Mouse (Mus musculus): ENCODE data around the gene LTO1. TPM values are rescaled to one million over a fixed set of nuclear protein-coding genes. Genes with fewer than 3 reads are reported as not detected.
A peak's percentile ranks its signal among the peaks of the same experiment; 100 is the strongest.

LTO1 gene
- polyA plus RNA-seq, 1 experiment, result 32.7 TPM

GRCm38 (mm10) chr7:144958509-144959395, 43.9 kb downstream of the LTO1 start:
- Histone ChIP-seq H3K4me1 (ENCODE audit: control insufficient read depth, insufficient read depth, low read length) (no peaks in the 10 kb centered on the region; the same call in 1 of the 2 replicates), H3K4me3 (ENCODE audit: control insufficient read depth, low read depth, low read length) (no peak overlapping the region), H3K27me3 (ENCODE audit: control insufficient read depth, insufficient read depth, low read length) (no peaks in the 10 kb centered on the region), H3K27ac (ENCODE audit: control insufficient read depth, insufficient read depth, low read depth, low read length) (no peak overlapping the region), H3K36me3 (ENCODE audit: control insufficient read depth, insufficient read depth, low read length) (no peaks in the 10 kb centered on the region)
- TF ChIP-seq CTCF (IDR thresholded peaks at IDR 0.05; ENCODE audit: control insufficient read depth, insufficient read depth, insufficient replicate concordance, low read depth, low read length) (no peak), POLR2A (IDR thresholded peaks at IDR 0.05; ENCODE audit: control insufficient read depth, low read depth, low read length) (no peak)

GRCm38 (mm10) chr7:144963911-144964310, 49.0 kb downstream of the LTO1 start:
- Histone ChIP-seq H3K4me3 (ENCODE audit: control insufficient read depth, low read depth, low read length) (no peak overlapping the region), H3K27me3 (ENCODE audit: control insufficient read depth, insufficient read depth, low read length) (no peaks in the 10 kb centered on the region), H3K4me1 (ENCODE audit: control insufficient read depth, insufficient read depth, low read length) (peaks cover 4% of the 10 kb centered on the region), H3K27ac (ENCODE audit: control insufficient read depth, insufficient read depth, low read depth, low read length) (no peak overlapping the region), H3K36me3 (ENCODE audit: control insufficient read depth, insufficient read depth, low read length) (no peaks in the 10 kb centered on the region)
- TF ChIP-seq POLR2A (IDR thresholded peaks at IDR 0.05; ENCODE audit: control insufficient read depth, low read depth, low read length) (no peak), CTCF (IDR thresholded peaks at IDR 0.05; ENCODE audit: control insufficient read depth, insufficient read depth, insufficient replicate concordance, low read depth, low read length) (no peak)

- H3K4me3 ChIP-seq (ENCODE audit: control insufficient read depth, low read depth, low read length), result no peak overlapping the region
- no peaks in the 10 kb centered on the region for H3K36me3 ChIP-seq (ENCODE audit: control insufficient read depth, insufficient read depth, low read length)
- no peak overlapping the region for H3K27ac ChIP-seq (ENCODE audit: control insufficient read depth, insufficient read depth, low read depth, low read length)
- H3K27me3 ChIP-seq (ENCODE audit: control insufficient read depth, insufficient read depth, low read length), result no peaks in the 10 kb centered on the region
- no peak for TF ChIP-seq POLR2A (IDR thresholded peaks at IDR 0.05; ENCODE audit: control insufficient read depth, low read depth, low read length)
- TF ChIP-seq CTCF (IDR thresholded peaks at IDR 0.05; ENCODE audit: control insufficient read depth, insufficient read depth, insufficient replicate concordance, low read depth, low read length), result no peak
- H3K4me1 ChIP-seq (ENCODE audit: control insufficient read depth, insufficient read depth, low read length), result peaks cover 4% of the 10 kb centered on the region
Measured at GRCm38 (mm10) chr7:144964316-144964715, 49.4 kb downstream of the LTO1 start.

- H3K4me3 ChIP-seq (ENCODE audit: control insufficient read depth, low read depth, low read length), result no peak overlapping the region
- peaks cover 4% of the 10 kb centered on the region for H3K4me1 ChIP-seq (ENCODE audit: control insufficient read depth, insufficient read depth, low read length)
- H3K36me3 ChIP-seq (ENCODE audit: control insufficient read depth, insufficient read depth, low read length), result no peaks in the 10 kb centered on the region
- no peaks in the 10 kb centered on the region for H3K27me3 ChIP-seq (ENCODE audit: control insufficient read depth, insufficient read depth, low read length)
- no peak for TF ChIP-seq CTCF (IDR thresholded peaks at IDR 0.05; ENCODE audit: control insufficient read depth, insufficient read depth, insufficient replicate concordance, low read depth, low read length)
- H3K27ac ChIP-seq (ENCODE audit: control insufficient read depth, insufficient read depth, low read depth, low read length), result no peak overlapping the region
Measured at GRCm38 (mm10) chr7:144965893-144966292, 51.0 kb downstream of the LTO1 start.

GRCm38 (mm10) chr7:144970997-144971768, 56.3 kb downstream of the LTO1 start:
- TF ChIP-seq POLR2A (IDR thresholded peaks at IDR 0.05; ENCODE audit: control insufficient read depth, low read depth, low read length) (no peak), CTCF (IDR thresholded peaks at IDR 0.05; ENCODE audit: control insufficient read depth, insufficient read depth, insufficient replicate concordance, low read depth, low read length) (0 out of 2 replicates have a peak, but pooled peaks have one; percentile 5)
- Histone ChIP-seq H3K27ac (ENCODE audit: control insufficient read depth, insufficient read depth, low read depth, low read length) (no peak overlapping the region), H3K4me3 (ENCODE audit: control insufficient read depth, low read depth, low read length) (no peak overlapping the region), H3K4me1 (ENCODE audit: control insufficient read depth, insufficient read depth, low read length) (no peaks in the 10 kb centered on the region), H3K27me3 (ENCODE audit: control insufficient read depth, insufficient read depth, low read length) (no peaks in the 10 kb centered on the region), H3K36me3 (ENCODE audit: control insufficient read depth, insufficient read depth, low read length) (no peaks in the 10 kb centered on the region)

GRCm38 (mm10) chr7:144971769-144972168, 56.9 kb downstream of the LTO1 start:
- no peak overlapping the region for H3K27ac ChIP-seq (ENCODE audit: control insufficient read depth, insufficient read depth, low read depth, low read length)
- H3K4me3 ChIP-seq (ENCODE audit: control insufficient read depth, low read depth, low read length), result no peak overlapping the region
- no peaks in the 10 kb centered on the region for H3K27me3 ChIP-seq (ENCODE audit: control insufficient read depth, insufficient read depth, low read length)
- no peaks in the 10 kb centered on the region for H3K4me1 ChIP-seq (ENCODE audit: control insufficient read depth, insufficient read depth, low read length)
- H3K36me3 ChIP-seq (ENCODE audit: control insufficient read depth, insufficient read depth, low read length), result no peaks in the 10 kb centered on the region
- TF ChIP-seq CTCF (IDR thresholded peaks at IDR 0.05; ENCODE audit: control insufficient read depth, insufficient read depth, insufficient replicate concordance, low read depth, low read length) (no peak), POLR2A (IDR thresholded peaks at IDR 0.05; ENCODE audit: control insufficient read depth, low read depth, low read length) (no peak)

GRCm38 (mm10) chr7:144973461-144973860, 58.6 kb downstream of the LTO1 start:
- Histone ChIP-seq H3K36me3 (ENCODE audit: control insufficient read depth, insufficient read depth, low read length) (no peaks in the 10 kb centered on the region), H3K27me3 (ENCODE audit: control insufficient read depth, insufficient read depth, low read length) (no peaks in the 10 kb centered on the region), H3K27ac (ENCODE audit: control insufficient read depth, insufficient read depth, low read depth, low read length) (no peak overlapping the region), H3K4me3 (ENCODE audit: control insufficient read depth, low read depth, low read length) (no peak overlapping the region), H3K4me1 (ENCODE audit: control insufficient read depth, insufficient read depth, low read length) (no peaks in the 10 kb centered on the region)
- TF ChIP-seq CTCF (IDR thresholded peaks at IDR 0.05; ENCODE audit: control insufficient read depth, insufficient read depth, insufficient replicate concordance, low read depth, low read length) (no peak), POLR2A (IDR thresholded peaks at IDR 0.05; ENCODE audit: control insufficient read depth, low read depth, low read length) (no peak)
